Mouse (Mus musculus): ENCODE measurements at regions not wholly inside any gene's neighbourhood (a gene's known extent, or its start where the extent isn't known, plus 50 kb on each side); places are given as distances from the start of the nearest gene placed in this dataset.
"Not testable (repeated sequence)": the region's sequence is repeated elsewhere in the genome, so short reads cannot be mapped to it uniquely, and the experiment has no call there.

DNA sequence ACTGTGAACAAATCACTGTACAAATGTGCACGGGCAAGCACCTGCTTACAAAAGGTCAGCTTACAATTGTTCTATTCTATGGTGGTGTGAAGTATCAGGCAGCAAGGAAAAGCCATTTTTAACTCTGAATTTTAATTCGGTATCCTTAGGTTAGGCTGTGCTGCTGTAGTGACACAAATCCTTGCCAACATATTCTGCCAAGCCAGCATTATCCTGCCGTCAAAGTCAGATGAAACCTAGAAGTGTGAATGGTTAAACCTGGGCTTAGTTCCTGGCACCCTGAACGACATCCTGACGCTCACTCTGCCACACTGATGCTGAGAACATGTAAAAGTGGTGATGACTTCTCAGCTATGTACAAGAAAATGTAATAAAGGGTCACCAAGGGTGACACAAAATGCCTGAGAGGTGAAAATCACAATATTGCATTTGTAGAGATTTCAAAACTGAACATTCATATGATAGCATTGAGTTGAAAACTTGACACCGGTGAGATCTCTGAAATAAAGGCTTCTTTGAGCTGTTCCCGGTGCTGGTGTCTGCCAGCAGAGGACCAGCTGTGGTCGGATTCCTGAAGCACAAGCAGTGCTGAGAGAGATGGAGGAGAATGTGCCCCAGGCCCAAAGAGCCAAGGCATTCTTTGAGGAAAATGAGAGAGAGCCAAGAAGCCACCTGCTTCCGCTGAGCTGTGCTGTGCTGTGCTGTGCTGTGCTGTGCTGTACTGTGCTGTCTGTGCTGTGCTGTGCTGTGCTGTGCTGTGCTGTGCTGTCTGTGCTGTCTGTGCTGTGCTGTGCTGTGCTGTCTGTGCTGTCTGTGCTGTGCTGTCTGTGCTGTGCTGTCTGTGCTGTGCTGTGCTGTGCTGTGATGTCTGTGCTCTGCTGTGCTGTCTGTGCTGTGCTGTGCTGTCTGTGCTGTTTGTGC is 195.9 kb downstream of the Tcp10c start:
- no peak for DNase-seq (ENCODE audit: low read depth, low spot score)

GRCm38 (mm10) chr17:13550896-13551267 is 196.5 kb downstream of the Tcp10c start:
- not testable (repeated sequence) for DNase-seq (ENCODE audit: low read depth, low spot score)

GRCm38 (mm10) chr17:13551693-13552404 is 197.5 kb downstream of the Tcp10c start:
- DNase-seq (ENCODE audit: low read depth, low spot score), result peak; percentile 77

- peak; percentile 64 for DNase-seq (ENCODE audit: low read depth, low spot score)
Measured at GRCm38 (mm10) chr17:13552840-13553239, 198.5 kb downstream of the Tcp10c start.

GRCm38 (mm10) chr17:13555311-13556059 is 201.1 kb downstream of the Tcp10c start:
- not testable (repeated sequence) for DNase-seq (ENCODE audit: low read depth, low spot score)

DNA sequence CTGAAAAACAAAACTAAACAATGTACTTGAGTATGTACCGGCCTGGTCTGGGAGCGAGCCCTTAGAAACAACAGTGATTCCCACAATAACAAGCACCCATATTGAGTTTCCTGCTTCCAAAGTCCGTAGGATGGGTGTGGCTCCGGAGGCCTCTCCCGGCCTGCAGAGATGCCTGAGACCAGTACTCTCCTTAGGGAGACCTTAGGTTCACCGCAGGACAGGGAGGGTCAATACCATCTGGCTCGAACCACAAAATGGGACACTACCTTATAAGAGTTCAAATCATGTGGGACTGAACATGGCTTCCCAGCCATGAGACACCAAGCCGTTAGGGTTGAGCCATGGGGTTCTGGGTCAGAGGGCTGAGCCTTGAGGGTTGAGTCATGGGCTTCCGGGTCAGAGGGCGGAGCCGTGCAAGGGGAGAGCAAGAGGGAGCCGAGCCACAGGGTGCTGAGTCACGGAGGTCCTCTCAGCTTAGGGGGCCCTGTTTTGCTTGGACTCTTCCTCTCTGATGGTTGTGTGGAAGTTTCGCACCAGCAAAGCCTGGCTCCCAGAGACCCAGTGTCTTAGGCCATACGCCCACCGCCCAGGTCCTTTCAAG is 201.8 kb downstream of the Tcp10c start:
- not testable (repeated sequence) for DNase-seq (ENCODE audit: low read depth, low spot score)

GRCm38 (mm10) chr17:13558863-13559262 is 201.5 kb upstream of the Afdn start:
- DNase-seq (ENCODE audit: low read depth, low spot score), result no peak

DNA sequence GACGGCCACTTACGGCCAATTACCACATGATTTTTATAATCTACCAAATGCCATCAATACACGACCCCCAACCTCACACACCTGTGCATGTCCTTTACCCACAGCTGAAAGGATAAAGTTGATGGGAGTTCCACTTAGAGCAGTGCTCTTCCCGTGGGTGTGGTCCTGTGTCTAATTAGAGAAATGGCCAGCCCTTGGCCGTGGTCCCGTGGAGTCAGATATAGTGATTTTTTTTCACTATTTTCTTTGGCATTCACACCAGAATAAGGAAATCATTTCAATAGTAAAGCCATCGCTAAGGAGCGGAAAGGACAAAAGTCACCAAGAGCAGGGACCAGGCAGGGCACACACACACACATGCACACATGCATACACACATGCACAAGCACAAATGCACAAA is 199.0 kb upstream of the Afdn start:
- DNase-seq (ENCODE audit: low read depth, low spot score), result no peak

DNA sequence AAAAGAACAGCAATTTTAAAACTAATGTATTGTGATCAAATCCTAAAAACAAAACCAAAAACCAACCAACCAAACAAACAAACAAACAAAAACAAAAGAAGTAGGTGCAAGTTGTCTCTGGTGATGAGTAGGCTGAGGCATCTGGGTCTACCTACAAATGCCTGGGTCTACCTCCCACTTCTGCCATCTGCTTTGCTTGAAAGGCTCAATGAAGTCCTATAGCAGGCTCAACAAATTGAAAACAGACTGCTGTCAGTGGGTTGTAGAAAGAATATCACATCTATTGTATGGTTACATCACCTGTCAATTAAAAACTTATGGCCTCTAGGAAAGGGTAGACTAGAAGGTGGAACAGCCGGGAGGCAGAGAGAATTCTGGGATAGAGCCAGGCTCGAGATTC is 197.4 kb upstream of the Afdn start:
- no peak for DNase-seq (ENCODE audit: low read depth, low spot score)

DNA sequence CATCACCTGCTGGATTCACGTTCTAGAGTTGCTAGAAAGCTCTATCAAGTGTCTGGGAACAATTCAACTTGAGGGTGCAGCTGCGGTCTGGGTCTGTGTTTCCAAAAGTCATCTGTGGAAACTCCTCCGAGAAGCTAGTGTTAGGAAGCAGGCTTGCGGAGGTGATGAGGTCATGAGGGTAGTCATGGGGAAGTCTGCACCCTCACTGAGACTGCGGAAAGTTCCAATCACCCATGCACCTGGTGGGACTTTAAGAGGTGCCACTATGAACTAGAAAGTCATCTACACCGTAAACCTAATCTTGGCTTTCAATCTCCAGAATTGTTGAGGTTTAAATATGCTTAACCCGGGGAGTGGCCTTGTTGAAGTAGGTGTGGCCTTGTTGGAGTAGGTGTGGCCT is 195.5 kb upstream of the Afdn start:
- no peak for DNase-seq (ENCODE audit: low read depth, low spot score)

- no peak for DNase-seq (ENCODE audit: low read depth, low spot score)
Measured at GRCm38 (mm10) chr17:13566680-13567079, 193.7 kb upstream of the Afdn start.

DNA sequence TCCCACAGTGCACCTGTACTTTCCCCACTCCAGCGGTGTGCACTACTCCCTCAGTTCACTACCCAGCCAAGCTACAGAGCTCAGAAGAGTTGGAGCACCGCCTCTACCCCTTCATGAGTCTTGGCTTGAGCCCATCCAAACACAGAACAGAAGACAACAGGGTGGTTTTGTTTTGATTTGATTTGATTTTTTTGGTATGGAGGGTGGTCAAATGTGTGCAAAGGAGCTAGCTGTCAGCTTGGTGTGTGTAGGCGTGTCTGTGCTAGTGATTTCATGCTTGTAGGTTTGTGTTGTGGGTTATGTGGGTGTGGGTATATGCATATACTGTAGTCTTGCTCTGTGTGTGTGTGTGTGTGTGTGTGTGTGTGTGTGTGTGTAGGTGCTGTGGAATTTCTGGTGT is 193.2 kb upstream of the Afdn start:
- DNase-seq (ENCODE audit: low read depth, low spot score), result no peak

GRCm38 (mm10) chr17:13570796-13571195 is 189.5 kb upstream of the Afdn start:
- no peak for DNase-seq (ENCODE audit: low read depth, low spot score)

DNA sequence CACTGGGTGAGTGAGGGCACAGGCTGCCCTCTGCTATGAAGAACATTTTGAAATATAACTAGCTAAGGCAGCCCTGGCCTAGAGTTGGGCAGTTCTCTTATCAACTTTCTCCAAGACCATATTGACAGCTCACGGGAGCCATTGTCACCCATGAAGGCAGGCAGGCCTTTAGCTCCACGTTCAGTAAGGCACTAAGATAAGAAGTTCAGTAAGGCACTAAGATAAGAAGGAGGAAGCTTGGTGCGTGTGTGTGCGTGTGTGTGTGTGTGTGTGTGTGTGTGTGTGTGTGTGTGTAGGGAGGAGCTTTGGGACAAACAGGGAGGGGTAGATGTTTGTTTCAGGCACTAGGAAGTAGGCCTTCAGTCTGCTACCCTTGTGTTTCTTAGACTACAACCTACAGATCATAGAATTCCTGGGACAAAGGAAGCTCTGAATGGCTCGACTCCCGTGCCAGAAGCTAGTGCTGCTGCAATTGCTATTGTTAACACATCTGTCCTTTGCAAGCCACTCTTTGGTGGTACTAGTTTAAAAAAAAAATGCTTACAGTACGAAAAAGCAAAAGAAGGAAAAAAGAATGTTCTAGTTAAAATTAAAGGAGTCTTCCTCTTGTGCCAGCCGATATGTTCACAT is 188.0 kb upstream of the Afdn start:
- no peak for DNase-seq (ENCODE audit: low read depth, low spot score)

DNA sequence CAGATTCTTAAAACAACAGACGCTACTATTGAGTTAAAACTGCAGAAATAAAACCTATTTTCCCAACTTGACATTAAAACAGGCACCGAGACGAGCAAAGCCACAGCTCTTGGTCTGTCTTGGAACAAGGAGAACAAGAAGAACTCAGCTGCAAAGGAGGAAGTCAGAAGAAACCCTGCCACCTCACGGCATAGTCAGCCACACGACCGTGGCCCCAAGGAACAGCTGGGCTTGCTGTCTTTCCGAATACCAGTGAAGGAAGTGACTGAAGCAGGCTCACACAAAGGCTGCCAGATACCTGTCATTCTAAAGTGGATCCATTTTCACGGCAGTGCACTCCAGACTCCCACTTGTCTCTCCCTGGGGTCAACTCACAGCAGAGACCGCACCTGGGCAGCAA is 187.3 kb upstream of the Afdn start:
- no peak for DNase-seq (ENCODE audit: low read depth, low spot score)

DNA sequence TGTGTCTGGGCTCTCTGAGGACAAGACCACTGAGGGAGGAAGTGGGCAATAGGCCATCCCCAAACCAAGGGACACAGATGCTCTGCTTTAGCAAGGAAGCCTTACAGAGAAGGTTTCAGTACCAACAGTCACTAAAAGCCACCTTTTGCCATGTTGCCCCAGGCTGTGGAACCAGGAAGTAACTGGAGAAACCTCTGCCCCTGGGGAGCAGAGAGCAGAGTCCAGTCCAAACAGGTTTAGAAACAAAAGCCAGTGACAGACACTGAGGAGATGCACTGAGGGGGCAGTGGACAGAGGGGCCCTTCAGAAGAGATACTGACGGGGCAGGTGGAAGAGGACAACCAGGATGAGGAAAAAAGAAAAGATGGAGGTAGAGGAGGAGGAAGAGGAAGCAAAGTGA is 186.2 kb upstream of the Afdn start:
- DNase-seq (ENCODE audit: low read depth, low spot score), result no peak

- no peak for DNase-seq (ENCODE audit: low read depth, low spot score)
Measured at GRCm38 (mm10) chr17:13574682-13575444, 185.5 kb upstream of the Afdn start.

GRCm38 (mm10) chr17:13577798-13578197 is 182.5 kb upstream of the Afdn start:
- DNase-seq (ENCODE audit: low read depth, low spot score), result no peak

- DNase-seq (ENCODE audit: low read depth, low spot score), result no peak
Measured at GRCm38 (mm10) chr17:13581214-13581920, 179.0 kb upstream of the Afdn start.
